Mouse (Mus musculus) lung, adult 2 months (tissue): ENCODE measurements around the gene Kcnh2.

ENCODE experiments used
- CTCF ChIP-seq: fragments of 200-500 bp; IDR thresholded peaks from 2 replicates; pipeline ENCODE4 v1.5.1; 2011; ENCODE audit warnings: mild to moderate bottlenecking, low read length, control low read depth; ENCODE audit not compliant: insufficient read depth
- POLR2A ChIP-seq: fragments of 200-500 bp; IDR thresholded peaks from 2 replicates; pipeline ENCODE4 v1.6.1; 2011; ENCODE audit warnings: low read depth, mild to moderate bottlenecking, control low read depth, low read length, borderline replicate concordance; ENCODE audit errors: extremely low read depth

- TF ChIP-seq CTCF = no peak
- TF ChIP-seq POLR2A = no peak
Measured at GRCm38 (mm10) chr5:24385374-24385773, 34.0 kb upstream of the Kcnh2 start.
